Mouse (Mus musculus): ENCODE data around the gene Hist3h2ba.
A peak's percentile ranks its signal among the peaks of the same experiment; 100 is the strongest.

DNA sequence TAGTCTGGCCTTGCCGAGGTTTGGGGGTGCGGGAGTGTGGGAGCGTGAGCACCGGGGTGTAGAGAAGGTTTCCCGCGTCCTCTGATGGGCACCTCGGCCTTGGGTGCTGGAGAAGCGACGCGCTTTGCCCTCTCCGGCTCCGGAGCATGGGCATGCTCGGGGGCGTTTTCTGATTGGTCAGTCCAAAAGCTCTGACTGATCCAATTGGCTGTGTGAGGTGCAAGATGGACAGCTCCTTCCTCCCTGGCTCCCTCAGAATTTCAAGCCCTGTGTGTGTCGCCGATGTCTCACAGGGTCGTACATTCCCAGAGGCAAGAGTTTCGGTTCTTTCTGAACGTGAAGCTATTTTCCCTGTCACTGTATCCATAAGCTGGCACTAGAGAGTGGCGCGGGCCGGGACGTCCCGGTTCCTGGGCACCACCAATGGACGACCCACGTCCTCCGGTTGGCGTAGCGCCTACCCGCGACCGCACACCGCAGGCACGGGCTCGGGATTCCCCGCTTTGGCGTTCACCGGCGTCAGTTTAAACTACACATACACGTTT is 11.3 kb downstream of the Hist3h2ba start:
- TF ChIP-seq CTCF (IDR thresholded peaks at IDR 0.05; ENCODE audit: low read depth, low read length) (peak; percentile 32; the same call in 1 of the 2 replicates), POLR2A (IDR thresholded peaks at IDR 0.05; ENCODE audit: borderline replicate concordance, low read depth, low read length) (no peak)
